Mouse (Mus musculus) CD8-positive naive resting alpha-beta T cell, adult 2 months (primary cell): Measurements from ENCODE around the gene Ankrd11.
A peak's percentile ranks its signal among the peaks of the same experiment; 100 is the strongest.

Experiments
- DNase-seq, 2 experiments: peaks; one replicate each; pipeline ENCODE4 v3.0.0; 2022; ENCODE audit warnings: low read depth in 2 of 2, low spot score in 2 of 2

Ankrd11 gene

GRCm38 (mm10) chr8:122899085-122899484 lies 143.0 kb downstream of the Ankrd11 start:
- DNase-seq, result no peak

GRCm38 (mm10) chr8:122898473-122898872 lies 143.6 kb downstream of the Ankrd11 start:
- no peak for DNase-seq

DNA sequence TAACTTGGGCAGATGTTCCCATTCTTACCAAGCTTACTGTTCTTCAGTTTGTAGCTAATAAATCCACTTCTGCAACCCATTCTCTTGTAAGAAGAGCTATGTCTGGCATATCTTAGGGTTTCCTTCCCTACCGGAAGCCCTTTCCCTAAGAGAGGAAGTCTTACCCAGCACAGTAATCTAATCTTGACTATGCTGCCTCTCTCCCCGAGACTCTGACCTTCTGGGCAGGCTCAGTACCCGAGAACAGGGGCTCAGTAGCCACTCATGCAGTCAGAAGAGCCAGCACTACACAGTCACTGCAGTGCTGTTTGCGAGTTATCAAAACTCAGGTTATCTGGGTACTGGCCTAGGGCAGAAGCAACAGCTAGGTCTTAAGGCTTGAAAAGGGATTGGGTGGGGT lies 144.1 kb downstream of the Ankrd11 start:
- no peak for DNase-seq

DNA sequence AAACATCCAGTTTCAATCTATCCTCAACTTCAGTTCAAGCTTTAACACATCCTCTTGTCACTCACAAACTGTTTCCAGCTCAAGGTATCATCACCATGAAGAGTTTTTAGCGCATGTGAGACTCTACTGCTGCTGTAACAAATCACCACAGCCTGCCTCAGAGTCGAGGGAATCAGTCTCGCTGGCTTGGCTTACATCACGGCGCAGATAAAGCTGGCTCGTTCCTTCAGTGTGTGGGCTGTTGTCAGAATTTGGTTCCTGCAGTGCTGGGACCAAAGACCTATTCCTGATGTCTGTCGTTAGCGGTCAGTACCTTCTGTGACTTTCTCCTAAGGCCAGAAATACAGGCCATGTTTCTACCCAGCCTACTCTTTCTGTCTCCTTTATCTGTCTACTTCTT lies 144.9 kb downstream of the Ankrd11 start:
- no peak for DNase-seq

- no peak for DNase-seq
Observed at GRCm38 (mm10) chr8:122896317-122896716, 145.8 kb downstream of the Ankrd11 start.

DNA sequence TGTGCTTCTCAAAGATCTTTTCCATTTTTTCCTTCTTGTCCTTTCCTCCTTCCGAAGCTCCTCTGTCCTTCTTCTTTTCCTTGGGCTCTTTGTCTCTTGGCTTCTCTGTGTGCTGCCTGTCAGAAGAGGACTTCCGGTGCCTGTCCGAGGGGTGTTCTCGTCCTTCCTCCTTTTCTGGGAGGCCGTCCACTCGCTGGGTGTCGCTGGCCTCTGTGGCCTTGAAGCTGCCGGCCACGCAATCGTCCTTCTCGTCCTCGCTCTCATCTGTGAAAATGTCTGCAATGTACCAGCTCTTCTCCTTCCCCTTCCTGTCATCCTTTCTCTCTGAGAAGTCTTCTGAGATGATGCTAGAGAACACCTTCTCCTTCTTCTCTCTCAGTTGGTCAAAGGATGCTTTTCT lies 148.6 kb downstream of the Ankrd11 start:
- DNase-seq, result no peak

- DNase-seq, result no peak
Observed at GRCm38 (mm10) chr8:122891440-122891839, 150.6 kb downstream of the Ankrd11 start.

- DNase-seq, result no peak
Observed at GRCm38 (mm10) chr8:122883671-122884070, 158.4 kb downstream of the Ankrd11 start.

GRCm38 (mm10) chr8:122880302-122880701 lies 161.8 kb downstream of the Ankrd11 start:
- no peak for DNase-seq

DNA sequence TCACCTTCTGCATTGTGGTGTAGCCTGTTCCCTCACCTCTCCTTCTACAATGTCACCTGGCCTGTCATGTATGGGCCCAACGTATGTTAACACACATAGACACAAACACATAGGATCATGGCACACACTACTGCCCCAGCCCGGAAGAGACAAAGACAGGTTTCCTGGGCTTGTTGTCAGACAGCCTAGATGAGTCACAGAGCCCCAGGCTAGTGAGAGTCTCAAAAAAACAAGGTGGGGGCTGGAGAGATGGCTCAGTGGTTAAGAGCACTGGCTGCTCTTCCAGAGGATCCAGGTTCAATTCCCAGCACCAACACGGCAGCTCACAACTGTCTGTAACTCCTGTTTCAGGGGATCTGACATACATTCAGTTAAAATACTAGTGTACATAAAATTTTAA lies 163.8 kb downstream of the Ankrd11 start:
- DNase-seq, result no peak

DNA sequence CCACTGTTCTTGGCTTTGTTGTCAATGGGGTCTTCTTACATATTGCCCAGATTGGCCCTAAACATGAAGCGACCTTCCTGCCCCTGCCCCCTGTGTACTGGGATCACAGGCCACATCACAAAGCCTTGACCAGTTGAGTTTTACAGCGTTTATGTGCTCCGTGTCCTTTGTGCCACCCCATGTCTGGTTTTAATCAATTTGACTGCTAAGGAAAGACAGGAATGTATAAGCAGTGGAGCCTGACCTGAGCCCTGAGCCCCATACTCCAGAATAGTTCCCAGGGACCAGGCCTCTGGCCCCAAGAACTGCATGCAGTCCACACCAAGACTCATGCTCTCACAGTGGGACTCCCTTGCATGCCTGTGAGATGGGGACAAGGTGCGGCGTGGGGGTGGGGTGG lies 166.9 kb downstream of the Ankrd11 start:
- no peak for DNase-seq

DNA sequence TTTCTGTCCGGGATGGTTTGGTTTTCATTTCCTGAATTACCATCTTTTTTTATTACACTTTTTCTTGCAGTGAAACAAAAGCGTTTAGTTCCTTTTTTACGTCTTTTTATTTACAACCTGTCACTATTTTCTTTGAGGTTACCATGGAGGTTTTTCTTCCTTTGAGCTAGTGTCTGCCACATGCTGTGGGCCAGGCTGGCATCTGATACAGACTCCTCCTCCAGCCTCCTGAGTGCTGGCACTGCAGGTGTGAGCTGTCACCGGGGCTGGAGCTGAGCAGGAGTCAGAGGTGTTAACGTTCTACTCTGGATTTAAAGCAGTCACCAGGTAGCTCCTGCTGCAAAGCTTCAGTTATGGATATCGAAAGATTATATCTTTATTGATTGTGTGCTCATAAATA lies 168.9 kb downstream of the Ankrd11 start:
- no peak for DNase-seq

DNA sequence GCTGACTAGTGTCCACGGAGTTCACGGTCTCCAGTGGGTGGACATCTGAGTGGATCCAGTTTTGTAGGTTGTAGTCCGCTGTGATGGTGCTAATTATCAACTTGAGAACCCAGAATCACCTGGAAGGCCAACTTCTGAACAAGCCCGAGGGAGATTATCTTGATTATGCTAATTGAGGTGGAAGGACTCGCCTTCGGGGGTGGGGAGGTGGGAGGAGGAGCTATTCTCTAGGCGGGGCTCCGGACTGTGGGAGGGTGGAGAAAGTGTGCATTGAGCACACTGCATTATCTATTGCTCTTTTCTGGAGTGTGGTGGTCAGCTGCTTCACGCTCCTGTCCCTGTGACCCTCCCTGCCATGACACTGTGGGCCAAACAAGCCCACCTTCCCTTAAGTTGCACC lies 170.4 kb downstream of the Ankrd11 start:
- DNase-seq, result no peak

DNA sequence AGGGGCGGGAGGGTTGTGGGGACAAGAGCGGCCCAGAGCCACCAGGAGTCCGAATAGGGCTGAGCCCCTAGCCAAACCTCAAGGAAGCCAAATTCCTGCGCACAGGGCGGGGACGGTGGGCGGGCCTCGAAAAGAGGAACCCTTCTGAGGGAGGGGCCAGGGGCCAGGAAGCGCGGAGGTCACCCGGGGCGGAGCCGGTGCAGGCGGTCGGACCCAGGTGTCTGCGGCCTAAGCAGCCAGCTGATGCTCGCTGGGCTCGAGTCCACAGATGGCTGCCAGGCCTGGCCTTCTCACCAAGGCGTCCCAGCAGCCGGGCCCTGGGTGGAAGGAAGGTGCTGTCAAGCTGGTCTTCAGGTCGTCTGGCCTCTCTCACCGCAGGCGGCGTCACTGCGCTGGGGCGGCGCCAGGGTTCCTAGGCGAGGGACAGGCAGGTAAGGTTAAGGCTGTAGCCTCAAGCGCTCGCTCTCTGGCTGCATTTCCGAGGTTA lies 171.7 kb downstream of the Ankrd11 start:
- peak; percentile 47 to 62 for DNase-seq

DNA sequence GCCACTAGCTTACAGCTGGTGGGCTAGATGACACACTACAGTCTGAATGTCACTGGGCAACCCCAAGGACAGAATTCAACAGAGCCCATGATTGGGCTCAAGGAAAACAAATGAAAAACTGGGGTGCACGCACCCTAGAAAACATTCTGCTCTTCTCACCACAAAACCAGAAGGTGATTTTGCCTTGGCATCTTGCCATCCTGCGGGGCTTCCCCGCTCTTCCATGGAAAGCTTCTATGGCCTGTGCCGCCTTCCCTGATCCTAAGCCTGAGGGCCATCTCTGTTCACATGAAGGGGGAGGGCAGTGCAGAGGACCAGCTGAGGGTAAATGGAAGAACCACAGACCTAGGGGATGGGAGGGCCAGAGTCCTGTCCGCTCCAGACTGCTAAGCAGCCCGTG lies 174.1 kb downstream of the Ankrd11 start:
- no peak for DNase-seq

DNA sequence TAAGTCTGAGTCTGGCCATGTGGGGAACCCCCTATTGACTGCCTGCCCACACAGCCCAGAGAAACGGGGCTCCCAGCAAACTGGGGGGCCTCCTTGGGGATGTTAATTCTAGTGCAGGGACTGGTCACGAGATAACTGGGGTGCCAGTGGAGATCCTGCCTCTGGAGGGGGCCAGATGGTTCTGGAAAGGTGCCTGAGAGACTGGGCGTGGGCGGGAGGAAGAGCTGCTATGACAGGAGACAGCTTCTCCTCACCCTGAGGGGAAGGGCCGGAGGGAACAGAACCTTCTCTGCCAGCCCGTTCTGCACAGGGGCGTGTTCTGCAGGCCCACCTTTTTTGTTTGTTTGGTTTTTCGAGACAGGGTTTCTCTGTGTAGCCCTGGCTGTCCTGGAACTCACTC lies 175.8 kb downstream of the Ankrd11 start:
- no peak for DNase-seq

GRCm38 (mm10) chr8:122865441-122865840 lies 176.6 kb downstream of the Ankrd11 start:
- no peak for DNase-seq

GRCm38 (mm10) chr8:122864719-122865129 lies 177.4 kb downstream of the Ankrd11 start:
- DNase-seq, result no peak

- DNase-seq, result no peak
Observed at GRCm38 (mm10) chr8:122859843-122860242, 182.2 kb downstream of the Ankrd11 start.

GRCm38 (mm10) chr8:122856288-122856687 lies 185.8 kb downstream of the Ankrd11 start:
- DNase-seq, result no peak

DNA sequence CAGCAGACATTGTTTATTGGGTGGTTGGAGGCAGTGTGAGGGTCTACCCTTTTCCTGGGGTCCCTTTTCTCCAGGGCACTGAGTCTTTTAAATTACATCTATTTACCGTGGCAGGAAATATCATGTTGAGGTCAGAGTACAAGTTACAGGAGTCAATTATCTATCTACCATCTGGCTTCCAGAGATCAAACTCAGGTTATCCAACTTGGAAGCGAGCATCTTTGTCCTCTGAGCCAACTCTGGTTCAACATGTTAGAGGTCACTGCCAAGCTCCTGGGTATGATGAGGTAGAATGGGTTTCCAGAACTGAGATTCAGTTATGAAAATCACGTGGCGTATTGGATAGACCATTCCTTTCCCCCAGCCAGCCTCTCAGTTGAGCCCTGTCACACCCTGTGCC lies 187.0 kb downstream of the Ankrd11 start:
- no peak for DNase-seq

DNA sequence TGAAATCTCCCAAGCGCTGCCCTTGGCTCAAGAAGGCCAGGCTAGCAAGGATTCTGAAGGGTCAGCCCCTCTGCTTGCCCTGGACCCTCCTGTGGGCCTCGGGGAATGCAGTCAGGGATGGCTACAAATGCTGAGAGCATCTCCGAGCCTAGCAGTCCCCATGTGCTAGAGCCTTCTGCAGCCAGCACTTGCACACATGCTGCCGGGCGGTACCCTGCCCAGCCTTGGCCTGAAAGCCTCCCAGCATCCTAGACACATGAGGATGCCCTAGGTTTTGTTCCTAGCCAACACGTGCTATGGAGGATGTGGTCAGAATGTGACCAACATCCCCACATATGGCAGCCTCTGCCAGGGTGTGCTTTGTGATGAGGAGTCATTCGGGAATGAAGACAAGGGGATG lies 187.7 kb downstream of the Ankrd11 start:
- no peak for DNase-seq

GRCm38 (mm10) chr8:122853340-122853771 lies 188.7 kb downstream of the Ankrd11 start:
- DNase-seq, result no peak

DNA sequence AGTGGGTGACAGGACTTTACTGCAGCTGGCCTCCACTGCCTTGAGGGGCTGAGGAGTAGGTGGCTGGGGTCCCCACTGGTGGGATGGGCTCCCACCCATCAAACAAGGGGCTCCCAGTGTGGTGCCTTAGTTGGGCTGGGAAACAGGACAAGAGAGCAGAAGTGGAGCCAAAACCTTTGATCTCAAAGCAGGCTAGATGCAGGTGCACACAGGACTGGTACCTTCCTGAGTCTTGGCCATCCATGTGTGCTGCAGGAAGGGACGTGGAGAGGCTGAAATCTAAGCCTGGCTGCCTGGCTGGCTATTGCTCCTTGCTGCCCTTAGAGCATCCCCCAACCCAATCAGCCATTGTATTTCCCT lies 189.6 kb downstream of the Ankrd11 start:
- DNase-seq, result no peak
